10 mouse cellular contexts compared by ENCODE assay signal in genomic region chr10:90771471-90772226, GRCm38 (mm10).
DNase-seq lines count a peak whose midpoint lies in the region; ATAC-seq lines count a peak whose summit lies in the region.
"Had no signal": no experiment of that assay in that cellular context is flagged by ENCODE, and none has a peak within 500 bp of the region (broad histone marks: within the 10 kb centered on the region; RNA-seq: fewer than 3 reads in every experiment).

No protein-coding gene starts in this region.

- no peak overlapping the region for H3K9ac ChIP-seq in heart, embryonic 13.5 days
- no peak overlapping the region for H3K9ac ChIP-seq in forebrain, embryonic 16.5 days (replicated peaks; ENCODE audit: low read depth, low read length)
- H3K9ac ChIP-seq in midbrain, embryonic 15.5 days, result no peak overlapping the region
- H3K9ac ChIP-seq: stomach, embryonic 15.5 days had no signal

- peaks cover 19% of the 10 kb centered on the region; the same call in 1 of the 2 replicates for H3K27me3 ChIP-seq in heart, embryonic 13.5 days (replicated peaks)
- no peaks in the 10 kb centered on the region for H3K27me3 ChIP-seq in forebrain, embryonic 16.5 days (replicated peaks; ENCODE audit: control insufficient read depth, insufficient read depth, low read length)
- no peaks in the 10 kb centered on the region for H3K27me3 ChIP-seq in midbrain, embryonic 15.5 days (replicated peaks)
- H3K27me3 ChIP-seq: stomach, embryonic 15.5 days had no signal

- H3K9me3 ChIP-seq in heart, embryonic 13.5 days, result no peaks in the 10 kb centered on the region
- no peaks in the 10 kb centered on the region for H3K9me3 ChIP-seq in forebrain, embryonic 16.5 days (ENCODE audit: control insufficient read depth, low read length)
- H3K9me3 ChIP-seq in midbrain, embryonic 15.5 days, result no peaks in the 10 kb centered on the region
- H3K9me3 ChIP-seq: megakaryocyte, embryonic 14.5 days; stomach, embryonic 15.5 days had no signal

- DNase-seq in heart, postnatal 4 days, result no peak
- DNase-seq in R1 (ENCODE audit: low read depth, low spot score), result peak; percentile 69
- DNase-seq in frontal cortex, postnatal 10 days (ENCODE audit: low spot score in 2 of 2), result no peak
- no peak for DNase-seq in right cerebral cortex, adult 18-20 months

- H3K36me3 ChIP-seq in heart, embryonic 13.5 days, result no peaks in the 10 kb centered on the region
- no peaks in the 10 kb centered on the region for H3K36me3 ChIP-seq in forebrain, embryonic 16.5 days (ENCODE audit: control insufficient read depth, insufficient read depth)
- no peaks in the 10 kb centered on the region for H3K36me3 ChIP-seq in midbrain, embryonic 15.5 days (replicated peaks)
- H3K36me3 ChIP-seq: stomach, embryonic 15.5 days had no signal

- WGBS in heart, embryonic 13.5 days, result 7% methylated on average over 15 of the region's 15 CpGs
- 6% methylated on average over 15 of the region's 15 CpGs for WGBS in forebrain, embryonic 16.5 days
- WGBS in midbrain, embryonic 15.5 days, result 9% methylated on average over 15 of the region's 15 CpGs

- H3K4me2 ChIP-seq in heart, embryonic 13.5 days, result peak overlapping the region; percentile 13; the same call in 1 of the 2 replicates
- H3K4me2 ChIP-seq in forebrain, embryonic 16.5 days (ENCODE audit: low read length), result peak overlapping the region; percentile 33
- peak overlapping the region; percentile 33 for H3K4me2 ChIP-seq in midbrain, embryonic 15.5 days
- H3K4me2 ChIP-seq: stomach, embryonic 15.5 days had no signal

- ATAC-seq in heart, embryonic 13.5 days (ENCODE audit: extremely low read depth, insufficient number of reproducible peaks, low FRiP score, low TSS enrichment), result no peak
- ATAC-seq in forebrain, embryonic 16.5 days, result peak; percentile 43; the same call in 1 of the 2 replicates
- ATAC-seq in midbrain, embryonic 15.5 days (replicated peaks), result peak; percentile 57
- no peak for ATAC-seq in megakaryocyte-erythroid progenitor cell, adult 5-6 weeks (replicated peaks; ENCODE audit: low FRiP score, low TSS enrichment, poor library complexity, severe bottlenecking)

- no peaks in the 10 kb centered on the region for H3K4me1 ChIP-seq in heart, embryonic 13.5 days
- peaks cover 15% of the 10 kb centered on the region for H3K4me1 ChIP-seq in forebrain, embryonic 16.5 days (replicated peaks; ENCODE audit: control insufficient read depth, insufficient read depth, low read length)
- peaks cover 17% of the 10 kb centered on the region for H3K4me1 ChIP-seq in midbrain, embryonic 15.5 days
- H3K4me1 ChIP-seq: megakaryocyte, embryonic 14.5 days; stomach, embryonic 15.5 days had no signal

- no peak overlapping the region for H3K4me3 ChIP-seq in heart, embryonic 13.5 days
- no peak overlapping the region for H3K4me3 ChIP-seq in forebrain, embryonic 16.5 days (replicated peaks; ENCODE audit: low read length)
- H3K4me3 ChIP-seq in midbrain, embryonic 15.5 days, result no peak overlapping the region
- H3K4me3 ChIP-seq: megakaryocyte, embryonic 14.5 days; stomach, embryonic 15.5 days had no signal

- H3K27ac ChIP-seq in heart, embryonic 13.5 days (replicated peaks), result no peak overlapping the region
- no peak overlapping the region for H3K27ac ChIP-seq in forebrain, embryonic 16.5 days (ENCODE audit: low read length)
- H3K27ac ChIP-seq in midbrain, embryonic 15.5 days, result 0 out of 2 replicates have a peak overlapping the region, but pooled peaks have one; percentile 32
- H3K27ac ChIP-seq: stomach, embryonic 15.5 days had no signal

Comparison
In these comparisons a context has a peak if more than half of its experiments do, and no peak if none do; other contexts are left out.
1. ATAC-seq: peak in forebrain, embryonic 16.5 days (single experiment) and midbrain, embryonic 15.5 days (single experiment); none in heart, embryonic 13.5 days (single experiment) and megakaryocyte-erythroid progenitor cell, adult 5-6 weeks (single experiment).
2. Peak in every context shown above with its lines, with median percentiles within 50 percentile points of each other: H3K4me2 ChIP-seq.